Mouse (Mus musculus) MEL (cell line): ENCODE measurements around the gene Mrpl58.

ENCODE experiments used
- GABPA ChIP-seq: IDR thresholded peaks from 2 replicates; pipeline ENCODE4 v1.6.1; 2012; ENCODE audit warnings: low read depth, mild to moderate bottlenecking, inconsistent platforms, low read length, improper control_type of control experiment, moderate library complexity
- GATA1 ChIP-seq: IDR thresholded peaks from 2 replicates; pipeline ENCODE4 v1.6.1; 2011; ENCODE audit warnings: low read depth, low read length, improper control_type of control experiment
- USF1 ChIP-seq: IDR thresholded peaks from 2 replicates; pipeline ENCODE4 v1.6.1; 2014; ENCODE audit warnings: low read depth, mild to moderate bottlenecking, inconsistent platforms, low read length, improper control_type of control experiment, moderate library complexity

- TF ChIP-seq USF1 (no peak), GATA1 (no peak), GABPA (no peak)
Observed at GRCm38 (mm10) chr11:115435596-115436337, 32.2 kb downstream of the Mrpl58 start.
